Mouse (Mus musculus): Measurements from ENCODE around the gene Fanci. TPM values are rescaled to one million over a fixed set of nuclear protein-coding genes. Genes with fewer than 3 reads are reported as not detected.

Gene Fanci
- polyA plus RNA-seq (2015; fragmentation: Nextera tagmentation; extraction: Ambion mirVana), result 0.94 and 1.4 TPM in 2 replicates

DNA sequence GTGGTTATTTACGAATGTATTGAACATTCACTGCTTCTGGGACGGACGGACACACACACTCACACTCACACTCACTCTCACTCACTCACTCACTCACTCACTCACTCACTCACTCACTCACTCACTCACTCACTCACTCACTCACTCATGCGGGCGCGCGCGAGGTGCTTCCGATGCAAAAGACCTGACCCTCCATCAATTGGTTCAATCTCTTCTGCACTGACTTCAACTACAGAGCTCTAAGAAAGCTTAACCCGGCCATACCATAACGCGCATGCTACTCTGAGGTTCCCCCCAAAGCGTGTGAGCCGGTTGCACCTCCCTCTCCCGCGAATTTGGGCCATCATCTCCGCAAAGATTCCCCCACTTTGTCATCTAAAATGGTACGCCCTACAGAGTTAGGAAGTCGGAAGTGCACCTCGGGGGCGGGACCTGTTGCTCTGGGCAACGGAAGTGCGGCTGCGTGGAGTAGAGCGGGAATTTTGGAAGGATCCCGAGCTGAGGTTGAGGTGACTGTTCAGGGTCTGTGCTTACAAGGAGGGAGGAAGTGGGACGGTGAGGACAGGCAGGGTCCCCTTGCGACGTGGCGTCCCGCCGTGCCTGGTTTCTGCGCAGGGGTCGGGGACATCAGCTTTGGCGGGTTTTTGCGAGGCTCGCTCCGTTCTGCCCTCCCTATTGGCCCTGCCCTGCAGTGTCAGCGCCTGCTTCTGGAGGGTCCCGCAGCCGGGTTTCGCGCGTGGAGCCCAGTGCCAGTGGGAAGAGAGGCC lies at the start of gene Fanci:
Gene Fanci, plus strand, starts transcription at position 47 of the 767 bp plus-strand sequence.

DNA sequence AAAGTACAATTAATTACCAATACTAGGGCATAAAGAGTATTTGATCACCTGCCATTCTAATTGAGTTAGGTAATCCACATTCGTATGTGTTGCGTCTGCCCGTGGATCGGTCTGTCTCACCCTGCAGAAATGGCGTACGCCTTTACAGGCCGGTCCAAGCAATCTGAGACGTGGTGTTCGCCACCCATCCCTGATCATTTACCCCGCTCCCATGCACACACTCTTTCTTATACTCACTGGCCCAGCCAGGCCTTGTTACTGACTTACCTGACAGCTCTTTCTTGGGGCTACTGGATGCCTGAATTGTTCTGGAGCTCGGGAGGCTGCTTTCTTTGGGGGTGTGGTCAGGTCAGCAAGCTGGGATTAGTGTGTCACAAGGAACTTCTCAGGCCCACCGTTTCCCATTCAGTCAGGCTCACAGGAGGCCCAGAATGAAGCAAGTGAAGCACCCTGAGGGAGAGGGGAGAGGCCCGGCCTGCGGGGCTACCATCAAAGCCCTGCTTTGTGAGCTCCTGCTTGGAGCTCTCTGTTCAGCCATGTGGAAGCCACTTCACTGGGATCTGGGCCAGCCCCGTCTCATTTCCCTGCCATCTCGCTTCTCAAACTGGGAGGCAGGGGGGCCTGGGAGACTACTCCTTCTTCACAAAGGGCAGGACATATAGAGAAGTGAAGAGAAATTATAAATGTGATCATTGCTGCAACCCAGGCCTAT lies 5.2 kb upstream of the Fanci start, which contains the start of gene Rlbp1:
Gene Rlbp1, minus strand, starts transcription at position 627 of the 712 bp plus-strand sequence.

DNA sequence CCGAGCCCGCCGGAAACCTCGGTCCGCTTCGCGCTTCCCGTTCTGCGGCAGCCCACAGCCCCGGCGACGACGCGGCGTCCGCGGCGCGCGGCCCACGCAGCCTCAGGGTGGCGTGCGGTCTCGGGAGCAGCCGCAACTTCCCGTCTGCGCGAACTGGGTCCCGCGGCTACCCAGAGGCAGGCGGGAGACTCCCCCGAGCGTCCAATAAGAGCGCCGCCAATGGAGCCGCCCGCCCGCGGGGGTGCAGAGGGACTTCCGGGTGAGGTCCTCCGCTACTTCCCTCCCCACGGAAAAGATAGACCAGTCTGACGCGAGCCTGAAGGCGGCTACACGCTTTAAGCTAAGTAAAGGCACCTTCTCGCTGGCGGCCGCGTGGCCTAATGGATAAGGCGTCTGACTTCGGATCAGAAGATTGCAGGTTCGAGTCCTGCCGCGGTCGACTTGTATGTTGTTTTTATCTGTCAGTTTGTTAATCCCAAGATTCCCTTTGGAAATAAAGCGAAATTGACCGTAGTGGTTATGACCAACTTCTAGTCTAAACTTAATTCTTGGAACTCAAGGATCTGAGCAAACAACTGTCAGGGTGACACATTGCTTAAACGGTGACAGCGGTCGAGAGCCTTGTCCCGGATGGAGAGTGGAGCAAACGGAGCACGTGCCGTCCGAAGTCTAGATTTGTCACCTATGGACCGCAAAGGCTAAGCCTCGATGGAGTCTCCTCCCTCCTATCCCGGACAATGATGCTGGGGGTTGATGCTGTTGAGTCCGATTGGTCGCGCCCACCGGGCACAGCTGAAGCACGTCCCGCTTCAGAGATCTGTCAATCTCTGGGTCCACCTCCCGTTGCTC lies 74.5 kb downstream of the Fanci start, which contains the start of gene Polg:
Gene Polg, minus strand, starts transcription at position 310 of the 849 bp plus-strand sequence.

Other genes starting within 250 kb of the Fanci start
- 199 and 227 TPM in 2 replicates for gene Mfge8, start 242.9 kb upstream of the Fanci start, polyA plus RNA-seq (2015; fragmentation: Nextera tagmentation; extraction: Ambion mirVana)
- gene Abhd2, start 118.7 kb upstream of the Fanci start, polyA plus RNA-seq (2015; fragmentation: Nextera tagmentation; extraction: Ambion mirVana), result 14.9 and 15.5 TPM in 2 replicates
- 15.7 and 18.6 TPM in 2 replicates for gene Rlbp1, start 4.9 kb upstream of the Fanci start, polyA plus RNA-seq (2015; fragmentation: Nextera tagmentation; extraction: Ambion mirVana)
- gene Polg, start 74.4 kb downstream of the Fanci start, polyA plus RNA-seq (2015; fragmentation: Nextera tagmentation; extraction: Ambion mirVana), result 22.0 and 26.4 TPM in 2 replicates
- 9.0 and 9.9 TPM in 2 replicates for gene Rhcg, start 225.7 kb downstream of the Fanci start, polyA plus RNA-seq (2015; fragmentation: Nextera tagmentation; extraction: Ambion mirVana)